In genomic region chr5:103393752-103394151, GRCm38 (mm10) we compare ENCODE assay signal across 14 mouse cellular contexts. TPM values are rescaled to one million over a fixed set of nuclear protein-coding genes. Genes with fewer than 3 reads are reported as not detected.
A peak's percentile ranks its signal among the peaks of the same experiment; 100 is the strongest.
DNase-seq lines count a peak whose midpoint lies in the region; ATAC-seq and TF ChIP-seq lines count a peak whose summit lies in the region.
"Had no signal": no experiment of that assay in that cellular context is flagged by ENCODE, and none has a peak within 500 bp of the region (broad histone marks: within the 10 kb centered on the region; RNA-seq: fewer than 3 reads in every experiment).

No protein-coding gene starts in this region.

- H3K36me3 ChIP-seq in lung, embryonic 16.5 days (ENCODE audit: control insufficient read depth, insufficient read depth, low read length), result no peaks in the 10 kb centered on the region
- H3K36me3 ChIP-seq in forebrain, embryonic 14.5 days (ENCODE audit: control insufficient read depth, insufficient read depth, low read length), result no peaks in the 10 kb centered on the region
- no peaks in the 10 kb centered on the region for H3K36me3 ChIP-seq in intestine, postnatal 0 days (ENCODE audit: control insufficient read depth, insufficient read depth)
- H3K36me3 ChIP-seq: G1E; heart, embryonic 12.5 days had no signal

- no peaks in the 10 kb centered on the region for H3K9me3 ChIP-seq in lung, embryonic 16.5 days (ENCODE audit: control insufficient read depth, low read length)
- no peaks in the 10 kb centered on the region for H3K9me3 ChIP-seq in forebrain, embryonic 14.5 days (replicated peaks; ENCODE audit: control insufficient read depth, low read length)
- no peaks in the 10 kb centered on the region for H3K9me3 ChIP-seq in intestine, postnatal 0 days (ENCODE audit: control insufficient read depth)
- H3K9me3 ChIP-seq: heart, embryonic 12.5 days had no signal

- ATAC-seq in lung, embryonic 16.5 days (ENCODE audit: low read depth), result no peak
- no peak for ATAC-seq in forebrain, embryonic 14.5 days
- ATAC-seq in frontal cortex, adult (ENCODE audit: low TSS enrichment), result no peak
- no peak for ATAC-seq in intestine, postnatal 0 days

- peak overlapping the region; percentile 1; the same call in 1 of the 2 replicates for H3K4me3 ChIP-seq in gastrocnemius, adult 2 months
- no peak overlapping the region for H3K4me3 ChIP-seq in lung, embryonic 16.5 days (ENCODE audit: low read length)
- no peak overlapping the region for H3K4me3 ChIP-seq in lung, adult 2 months (replicated peaks; ENCODE audit: extremely low read depth, low read depth, low read length)
- H3K4me3 ChIP-seq in forebrain, embryonic 14.5 days (ENCODE audit: low read depth, low read length), result no peak overlapping the region
- no peak overlapping the region for H3K4me3 ChIP-seq in intestine, postnatal 0 days (ENCODE audit: low read depth, low read length)
- H3K4me3 ChIP-seq: heart, embryonic 12.5 days had no signal

- 46% methylated on average over 16 of the region's 16 CpGs for WGBS in lung, embryonic 16.5 days
- WGBS in lung, adult 2 months, result 50% methylated on average over 16 of the region's 16 CpGs
- 27% methylated on average over 16 of the region's 16 CpGs for WGBS in forebrain, embryonic 14.5 days
- WGBS in intestine, postnatal 0 days, result 64% methylated on average over 16 of the region's 16 CpGs

- no peak for TF ChIP-seq CTCF in gastrocnemius, adult 2 months (IDR thresholded peaks at IDR 0.05)
- no peak for TF ChIP-seq CTCF in lung, adult 2 months (IDR thresholded peaks at IDR 0.05; ENCODE audit: insufficient read depth, low read length)
- no peak for TF ChIP-seq CTCF in intestine, postnatal 0 days (IDR thresholded peaks at IDR 0.05; ENCODE audit: low read depth)

- 0 out of 2 replicates have a peak overlapping the region, but pooled peaks have one; percentile 1 for H3K4me2 ChIP-seq in lung, embryonic 16.5 days (ENCODE audit: low read depth, low read length)
- H3K4me2 ChIP-seq in forebrain, embryonic 14.5 days (ENCODE audit: low read length), result no peak overlapping the region
- H3K4me2 ChIP-seq in intestine, postnatal 0 days (replicated peaks; ENCODE audit: low read depth), result no peak overlapping the region
- H3K4me2 ChIP-seq: heart, embryonic 12.5 days had no signal

- intact Hi-C loops in gastrocnemius, adult 2 months (cut with DNase I), result loop anchor here (5.0 kb wide), 1 partner anchor 34 kb away; the partner anchor contains the start of gene Ptpn13
- intact Hi-C loops in gastrocnemius, postnatal 14 days (cut with DNase I; ENCODE audit: low total_unique reads), result no loop called here

- no peak for TF ChIP-seq POLR2A in lung, adult 2 months (IDR thresholded peaks at IDR 0.05; ENCODE audit: borderline replicate concordance, extremely low read depth, low read depth, low read length)

- DNase-seq in gastrocnemius, adult 2 months, result no peak
- no peak for DNase-seq in gastrocnemius, postnatal 14 days
- DNase-seq in lung, adult 2 months, result no peak
- DNase-seq in forebrain, embryonic 14.5 days (ENCODE audit: low spot score), result peak; percentile 20
- peak; percentile 75 for DNase-seq in retina, embryonic 14.5 days (ENCODE audit: low spot score)
- DNase-seq: adrenal gland, postnatal 36 days; gastrocnemius, postnatal 25 days; thymus, postnatal 14 days had no signal

- no peak overlapping the region for H3K9ac ChIP-seq in lung, embryonic 16.5 days (ENCODE audit: low read length)
- H3K9ac ChIP-seq in forebrain, embryonic 14.5 days (ENCODE audit: low read length), result no peak overlapping the region
- H3K9ac ChIP-seq in intestine, postnatal 0 days (ENCODE audit: low read depth, low read length), result no peak overlapping the region
- H3K9ac ChIP-seq: heart, embryonic 12.5 days; liver, embryonic 14.5 days had no signal

- peak overlapping the region; percentile 66 for H3K27ac ChIP-seq in gastrocnemius, adult 2 months
- 0 out of 2 replicates have a peak overlapping the region, but pooled peaks have one; percentile 12 for H3K27ac ChIP-seq in lung, embryonic 16.5 days (ENCODE audit: low read length)
- no peak overlapping the region for H3K27ac ChIP-seq in forebrain, embryonic 14.5 days (ENCODE audit: low read depth, low read length)
- no peak overlapping the region for H3K27ac ChIP-seq in intestine, postnatal 0 days (ENCODE audit: low read depth, low read length)
- H3K27ac ChIP-seq: liver, embryonic 14.5 days had no signal

- H3K4me1 ChIP-seq in lung, embryonic 16.5 days (replicated peaks; ENCODE audit: control insufficient read depth, insufficient read depth, low read length), result peaks cover 17% of the 10 kb centered on the region
- no peaks in the 10 kb centered on the region; the same call in 1 of the 2 replicates for H3K4me1 ChIP-seq in lung, adult 2 months (ENCODE audit: control insufficient read depth, insufficient read depth, low read length)
- H3K4me1 ChIP-seq in forebrain, embryonic 14.5 days (ENCODE audit: control insufficient read depth, insufficient read depth, low read length), result peaks cover 6% of the 10 kb centered on the region
- no peaks in the 10 kb centered on the region for H3K4me1 ChIP-seq in intestine, postnatal 0 days (replicated peaks; ENCODE audit: control insufficient read depth, insufficient read depth, low read length)
- H3K4me1 ChIP-seq: heart, embryonic 12.5 days had no signal

- no peaks in the 10 kb centered on the region for H3K27me3 ChIP-seq in lung, embryonic 16.5 days (ENCODE audit: control insufficient read depth, insufficient read depth, low read depth, low read length)
- no peaks in the 10 kb centered on the region for H3K27me3 ChIP-seq in forebrain, embryonic 14.5 days (replicated peaks; ENCODE audit: control insufficient read depth, insufficient read depth, low read length)
- H3K27me3 ChIP-seq in intestine, postnatal 0 days (replicated peaks; ENCODE audit: control insufficient read depth, insufficient read depth, low read length), result no peaks in the 10 kb centered on the region

RNA-seq across cellular contexts. Expression of gene Ptpn13, which starts 31.2 kb away (rescaled TPM):
- total RNA-seq in gastrocnemius, adult 2 months (2021), result 1 to 10 TPM; 1.9 to 2.9 TPM
- 1 to 10 TPM; 5.4 to 6.0 TPM for total RNA-seq in gastrocnemius, postnatal 14 days (2021)
- polyA plus RNA-seq in lung, embryonic 16.5 days (2015; fragmentation: Nextera tagmentation; extraction: Ambion mirVana), result 14.9 and 15.4 TPM in 2 replicates
- polyA plus RNA-seq in lung, adult 2 months (2012; rRNA removed), result 18.0 and 22.6 TPM in 2 replicates
- 4.8 and 5.6 TPM in 2 replicates for polyA plus RNA-seq in forebrain, embryonic 14.5 days (2014; fragmentation: Nextera tagmentation; extraction: Ambion mirVana)
- polyA plus RNA-seq in intestine, postnatal 0 days (2015; fragmentation: Nextera tagmentation; extraction: Ambion mirVana), result 0.90 and 1.3 TPM in 2 replicates
- polyA plus RNA-seq: G1E had no signal

Comparison
In these comparisons a context has a peak if more than half of its experiments do, and no peak if none do; other contexts are left out.
1. DNase-seq: peak in forebrain, embryonic 14.5 days (single experiment) and retina, embryonic 14.5 days (single experiment); none in gastrocnemius, adult 2 months (single experiment), gastrocnemius, postnatal 14 days (single experiment) and lung, adult 2 months (single experiment).
2. H3K27ac ChIP-seq: peak in gastrocnemius, adult 2 months (single experiment) and lung, embryonic 16.5 days (single experiment); none in forebrain, embryonic 14.5 days (single experiment) and intestine, postnatal 0 days (single experiment).